Mouse (Mus musculus) heart, embryonic 16.5 days (tissue): ENCODE measurements around the gene Gabpa. TPM values are rescaled to one million over a fixed set of nuclear protein-coding genes. Genes with fewer than 3 reads are reported as not detected.

Experiments used
- ATAC-seq: fragments of 200-750 bp; cut with Nextera tagmentation; replicated peaks from 2 replicates; pipeline ENCODE4 v1.8.0; 2017; ENCODE audit warnings: moderate number of reproducible peaks; ENCODE audit not compliant: insufficient read depth, low FRiP score; ENCODE audit errors: extremely low read depth
- H3K27ac ChIP-seq: fragments of 300-500 bp; sonication (generic); 2 replicates; pipeline ENCODE4 v1.5.1; 2014; ENCODE audit warnings: mild to moderate bottlenecking, low read length, control low read depth, moderate library complexity
- H3K27me3 ChIP-seq: fragments of 300-500 bp; sonication (generic); 2 replicates; pipeline ENCODE4 v1.6.1; 2014; ENCODE audit warnings: low read length, mixed read lengths; ENCODE audit not compliant: control insufficient read depth, insufficient read depth
- H3K36me3 ChIP-seq: fragments of 300-500 bp; sonication (generic); 2 replicates; pipeline ENCODE4 v1.6.1; 2014; ENCODE audit not compliant: control insufficient read depth, insufficient read depth
- H3K4me1 ChIP-seq: fragments of 300-500 bp; sonication (generic); 2 replicates; pipeline ENCODE4 v1.6.1; 2014; ENCODE audit warnings: low read length, mixed read lengths; ENCODE audit not compliant: control insufficient read depth, insufficient read depth
- H3K4me2 ChIP-seq: fragments of 300-500 bp; sonication (generic); 2 replicates; pipeline ENCODE4 v1.6.1; 2014; ENCODE audit warnings: low read depth, mild to moderate bottlenecking, control low read depth, low read length
- H3K4me3 ChIP-seq: fragments of 300-500 bp; sonication (generic); 2 replicates; pipeline ENCODE4 v1.5.1; 2014; ENCODE audit warnings: mild to moderate bottlenecking, control low read depth, low read length
- H3K9ac ChIP-seq: fragments of 300-500 bp; sonication (generic); 2 replicates; pipeline ENCODE4 v1.6.1; 2014; ENCODE audit warnings: low read length, control low read depth
- H3K9me3 ChIP-seq: fragments of 300-500 bp; sonication (generic); replicated peaks from 2 replicates; pipeline ENCODE4 v1.6.1; 2016; ENCODE audit warnings: low read length; ENCODE audit not compliant: control insufficient read depth
- WGBS: fragments of 180-500 bp; shearing (Covaris S2); extraction: QIAGEN DNeasy Blood & Tissue Kit; methylation state at CpG from one replicate; pipeline ENCODE4 v1.1.7; 2014; 5-methylcytosine and 5-hydroxymethylcytosine counted together
- polyA plus RNA-seq: library from polyadenylated mRNA; unstranded; fragments of >200 nt; fragmentation: Nextera tagmentation; extraction: Ambion mirVana; gene quantifications from 2 replicates; pipeline ENCODE4 v1.2.1, GENCODE M21; 2015

Gene Gabpa
- polyA plus RNA-seq, 1 experiment from 2014 or later = 35.7 TPM

DNA sequence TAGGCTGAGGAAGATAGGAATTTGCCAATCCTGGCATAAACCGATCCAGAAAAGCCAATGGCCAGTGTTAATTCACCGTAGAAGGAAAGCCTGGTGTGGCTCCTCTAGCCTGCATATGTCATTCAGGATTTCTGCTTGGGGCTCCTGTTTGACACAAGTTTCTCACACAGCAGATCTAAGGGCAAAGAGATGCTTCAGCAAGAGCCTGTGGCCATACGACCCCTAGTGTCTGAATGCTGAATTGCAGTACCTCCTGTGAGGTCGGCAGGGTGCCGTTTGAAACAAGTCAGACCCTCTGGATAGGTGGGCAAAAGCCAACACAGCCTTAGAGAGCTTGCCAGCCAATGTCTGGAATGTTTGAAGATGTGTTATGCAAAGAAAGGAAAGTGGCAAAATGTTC is 44.4 kb downstream of the Gabpa start:
- Histone ChIP-seq H3K36me3 (no peaks in the 10 kb centered on the region), H3K4me3 (no peak overlapping the region), H3K27ac (no peak overlapping the region), H3K9ac (no peak overlapping the region), H3K4me1 (no peaks in the 10 kb centered on the region; the same call in 1 of the 2 replicates), H3K9me3 (no peaks in the 10 kb centered on the region), H3K27me3 (no peaks in the 10 kb centered on the region), H3K4me2 (peak overlapping the region; percentile 23; the same call in 1 of the 2 replicates)
- 17% methylated on average over 5 of the region's 5 CpGs for WGBS
- ATAC-seq = no peak

DNA sequence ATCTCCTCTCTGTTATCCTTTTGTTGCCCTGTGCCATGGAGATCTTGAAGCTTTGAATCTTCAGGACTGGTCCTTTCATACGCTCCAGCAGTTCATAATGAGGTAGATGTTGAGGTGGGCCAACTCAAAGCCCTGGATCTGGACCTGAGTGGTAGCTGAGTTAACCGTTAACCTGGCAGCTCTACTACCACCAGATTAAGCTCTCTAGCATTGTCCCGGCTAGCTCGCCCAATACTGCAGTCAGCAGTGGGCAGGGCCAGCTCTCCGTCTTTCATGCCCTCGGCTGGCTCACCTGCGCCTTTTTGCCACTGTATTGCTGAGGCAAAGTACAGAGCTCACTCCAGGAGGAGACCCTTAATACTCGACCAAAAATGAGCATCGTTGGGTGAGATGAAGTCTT is 46.4 kb downstream of the Gabpa start:
- Histone ChIP-seq H3K9me3 (no peaks in the 10 kb centered on the region), H3K4me2 (no peak overlapping the region), H3K36me3 (no peaks in the 10 kb centered on the region), H3K4me1 (no peaks in the 10 kb centered on the region; the same call in 1 of the 2 replicates), H3K9ac (no peak overlapping the region), H3K27me3 (no peaks in the 10 kb centered on the region), H3K27ac (no peak overlapping the region), H3K4me3 (no peak overlapping the region)
- no peak for ATAC-seq
- 84% methylated on average over 9 of the region's 9 CpGs for WGBS

DNA sequence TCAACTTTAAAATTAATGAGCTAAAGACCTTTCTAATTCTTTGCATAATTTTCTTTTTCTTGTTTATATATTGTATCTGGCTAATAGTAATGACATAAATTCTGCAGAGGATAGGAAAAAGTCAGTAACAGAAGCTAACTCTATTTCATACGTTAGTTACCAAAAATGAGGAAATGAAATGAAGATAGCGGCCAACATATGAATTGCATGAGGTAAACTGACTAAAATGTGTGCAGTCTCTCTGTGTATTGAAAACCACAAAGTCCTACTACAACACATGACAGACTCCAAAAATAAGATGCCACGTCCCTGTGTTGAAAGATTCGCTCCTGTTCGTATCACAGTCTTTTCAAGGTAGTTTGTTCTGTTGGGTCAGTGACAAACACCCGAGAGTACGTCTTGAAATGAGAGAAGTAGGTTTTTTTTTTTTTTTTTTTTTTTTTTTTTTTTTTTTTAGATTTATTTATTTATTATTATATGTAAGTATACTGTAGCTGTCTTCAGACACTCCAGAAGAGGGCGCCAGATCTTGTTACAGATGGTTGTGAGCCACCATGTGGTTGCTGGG is 47.1 kb downstream of the Gabpa start:
- H3K36me3 ChIP-seq = no peaks in the 10 kb centered on the region
- H3K27ac ChIP-seq = no peak overlapping the region
- WGBS = 82% methylated on average over 7 of the region's 8 CpGs
- H3K4me3 ChIP-seq = no peak overlapping the region
- no peak for ATAC-seq
- no peak overlapping the region for H3K4me2 ChIP-seq
- H3K9ac ChIP-seq = no peak overlapping the region
- H3K27me3 ChIP-seq = no peaks in the 10 kb centered on the region
- no peaks in the 10 kb centered on the region for H3K4me1 ChIP-seq
- no peaks in the 10 kb centered on the region for H3K9me3 ChIP-seq

DNA sequence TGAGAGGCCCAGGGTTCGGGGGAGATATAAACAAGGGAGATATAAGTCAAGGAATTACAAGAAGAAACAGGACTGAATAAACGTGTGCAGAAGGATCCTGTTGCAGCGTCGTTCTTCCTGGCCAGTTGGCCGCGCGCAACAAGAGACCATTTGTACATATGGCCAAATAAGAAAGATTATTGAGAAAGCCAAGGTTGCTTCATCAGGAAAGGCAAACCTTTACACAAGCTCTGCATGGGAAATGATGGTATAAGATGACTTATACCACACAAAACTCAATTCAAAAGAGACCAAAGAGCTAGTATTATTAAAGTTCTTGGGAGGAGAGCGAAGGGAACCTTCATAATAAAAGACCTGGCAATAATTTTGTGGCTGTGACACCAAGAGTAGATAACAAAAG is 49.8 kb downstream of the Gabpa start:
- H3K4me3 ChIP-seq = no peak overlapping the region
- WGBS = 82% methylated on average over 8 of the region's 8 CpGs
- H3K4me2 ChIP-seq = no peak overlapping the region
- H3K36me3 ChIP-seq = no peaks in the 10 kb centered on the region
- no peak overlapping the region for H3K27ac ChIP-seq
- H3K9ac ChIP-seq = no peak overlapping the region
- no peak for ATAC-seq
- no peaks in the 10 kb centered on the region for H3K9me3 ChIP-seq
- H3K27me3 ChIP-seq = no peaks in the 10 kb centered on the region
- peaks cover 5% of the 10 kb centered on the region; the same call in 1 of the 2 replicates for H3K4me1 ChIP-seq

DNA sequence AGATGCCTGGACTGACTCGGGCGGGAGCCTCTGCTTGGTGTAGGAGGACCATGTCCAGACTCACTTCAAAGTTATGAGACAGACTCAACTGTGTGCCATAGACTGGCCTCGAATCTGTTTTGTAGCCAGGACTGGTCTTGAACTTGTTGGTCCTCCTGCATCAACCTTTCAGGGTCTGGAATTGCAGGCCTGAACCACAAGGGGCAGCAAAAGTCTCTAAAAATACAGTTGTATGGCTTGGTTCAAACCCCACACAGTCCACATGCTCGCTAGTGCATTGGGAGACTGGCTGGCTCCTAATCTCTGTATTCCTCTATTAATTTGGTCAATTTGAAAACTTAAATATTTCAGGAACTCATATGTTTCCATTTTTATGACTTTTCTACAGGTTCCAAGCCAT is 68.3 kb downstream of the Gabpa start:
- no peak for ATAC-seq
- no peaks in the 10 kb centered on the region for H3K4me1 ChIP-seq
- H3K27me3 ChIP-seq = no peaks in the 10 kb centered on the region
- 91% methylated on average over 4 of the region's 4 CpGs for WGBS
- no peaks in the 10 kb centered on the region for H3K36me3 ChIP-seq
- no peak overlapping the region for H3K9ac ChIP-seq
- H3K4me2 ChIP-seq = no peak overlapping the region
- no peak overlapping the region for H3K4me3 ChIP-seq
- no peaks in the 10 kb centered on the region for H3K9me3 ChIP-seq
- H3K27ac ChIP-seq = no peak overlapping the region

DNA sequence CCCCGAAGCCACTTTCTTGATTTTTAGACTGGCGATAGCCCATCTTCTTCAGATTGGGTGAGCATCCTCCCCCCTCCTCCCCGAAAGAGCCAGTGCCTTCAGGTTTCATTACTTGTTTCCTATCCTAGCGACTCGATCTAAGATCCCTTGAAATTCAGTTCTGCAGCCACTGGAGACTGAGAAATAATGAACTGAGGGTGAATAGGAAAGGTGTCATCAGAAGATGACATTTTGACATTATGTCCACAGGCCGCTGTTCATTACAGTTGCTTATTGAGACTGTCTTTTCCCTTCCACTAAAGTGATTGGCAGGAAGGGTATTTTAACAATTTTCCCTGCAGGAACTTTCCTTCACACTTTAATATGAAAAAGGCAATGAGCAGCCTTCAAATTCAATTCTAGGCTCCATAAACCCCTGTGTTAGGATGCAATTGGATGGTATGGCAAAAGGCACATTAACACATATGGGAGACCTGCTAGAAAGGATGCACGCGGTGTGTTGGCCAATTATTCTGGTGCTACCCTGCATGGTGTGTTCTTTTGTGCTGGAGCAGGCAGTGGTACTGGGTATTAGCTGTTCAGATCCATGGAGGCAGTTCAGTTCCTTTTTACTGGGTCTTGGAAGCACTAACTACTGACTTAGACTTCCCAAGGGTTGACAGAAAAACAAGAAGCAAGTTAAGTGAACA is 76.9 kb downstream of the Gabpa start:
- Histone ChIP-seq H3K27ac (no peak overlapping the region), H3K4me3 (no peak overlapping the region), H3K9ac (no peak overlapping the region), H3K36me3 (no peaks in the 10 kb centered on the region), H3K9me3 (no peaks in the 10 kb centered on the region), H3K4me2 (no peak overlapping the region), H3K27me3 (no peaks in the 10 kb centered on the region), H3K4me1 (no peaks in the 10 kb centered on the region)
- no peak for ATAC-seq
- WGBS = 87% methylated on average over 8 of the region's 8 CpGs

Other genes starting within 250 kb of the Gabpa start
- gene Mrpl39, start 99.2 kb upstream of the Gabpa start, polyA plus RNA-seq = 51.9 and 53.4 TPM in 2 replicates
- 8.5 and 9.8 TPM in 2 replicates for gene Jam2, start 60.8 kb upstream of the Gabpa start, polyA plus RNA-seq
- 1,680 and 1,769 TPM in 2 replicates for gene Atp5j, start 700 bp downstream of the Gabpa start, polyA plus RNA-seq